Mouse (Mus musculus) heart, embryonic 13.5 days (tissue): ENCODE results near the gene Ikbke. TPM values are rescaled to one million over a fixed set of nuclear protein-coding genes. Genes with fewer than 3 reads are reported as not detected.

ENCODE experiments used
- ATAC-seq: fragments of 200-750 bp; cut with Nextera tagmentation; 2 replicates; pipeline ENCODE4 v1.8.0; 2017; ENCODE audit warnings: moderate TSS enrichment; ENCODE audit not compliant: insufficient number of reproducible peaks, low FRiP score, low TSS enrichment; ENCODE audit errors: extremely low read depth
- H3K27ac ChIP-seq: fragments of 300-500 bp; sonication (generic); replicated peaks from 2 replicates; pipeline ENCODE4 v1.5.1; 2015; ENCODE audit warnings: moderate library complexity, mild to moderate bottlenecking, inconsistent platforms
- H3K27me3 ChIP-seq: fragments of 300-500 bp; sonication (generic); replicated peaks from 2 replicates; pipeline ENCODE4 v1.6.1; 2015; ENCODE audit warnings: mild to moderate bottlenecking, inconsistent platforms
- H3K36me3 ChIP-seq: fragments of 300-500 bp; sonication (generic); 2 replicates; pipeline ENCODE4 v1.6.1; 2015; ENCODE audit warnings: mild to moderate bottlenecking, inconsistent platforms
- H3K4me1 ChIP-seq: fragments of 300-500 bp; sonication (generic); 2 replicates; pipeline ENCODE4 v1.6.1; 2015; ENCODE audit warnings: inconsistent platforms
- H3K4me2 ChIP-seq: fragments of 300-500 bp; sonication (generic); 2 replicates; pipeline ENCODE4 v1.6.1; 2015; ENCODE audit warnings: inconsistent platforms, mild to moderate bottlenecking, moderate library complexity
- H3K4me3 ChIP-seq: fragments of 300-500 bp; sonication (generic); 2 replicates; pipeline ENCODE4 v1.5.1; 2015; ENCODE audit warnings: moderate library complexity, mild to moderate bottlenecking, inconsistent platforms
- H3K9ac ChIP-seq: fragments of 300-500 bp; sonication (generic); 2 replicates; pipeline ENCODE4 v1.6.1; 2015; ENCODE audit warnings: inconsistent platforms, mild to moderate bottlenecking, moderate library complexity
- H3K9me3 ChIP-seq: fragments of 300-500 bp; sonication (generic); 2 replicates; pipeline ENCODE4 v1.6.1; 2016; ENCODE audit warnings: inconsistent platforms
- WGBS: fragments of 180-500 bp; shearing (Covaris S2); methylation state at CpG from one replicate; pipeline ENCODE4 v1.1.7; 2015; ENCODE audit warnings: mixed read lengths; 5-methylcytosine and 5-hydroxymethylcytosine counted together
- polyA plus RNA-seq: library from polyadenylated mRNA; unstranded; fragments of >200 nt; fragmentation: Nextera tagmentation; extraction: Ambion mirVana; gene quantifications from 2 replicates; pipeline ENCODE4 v1.2.1, GENCODE M21; 2015

Ikbke gene
- polyA plus RNA-seq, 1 experiment from 2014 or later: 2.4 TPM

DNA sequence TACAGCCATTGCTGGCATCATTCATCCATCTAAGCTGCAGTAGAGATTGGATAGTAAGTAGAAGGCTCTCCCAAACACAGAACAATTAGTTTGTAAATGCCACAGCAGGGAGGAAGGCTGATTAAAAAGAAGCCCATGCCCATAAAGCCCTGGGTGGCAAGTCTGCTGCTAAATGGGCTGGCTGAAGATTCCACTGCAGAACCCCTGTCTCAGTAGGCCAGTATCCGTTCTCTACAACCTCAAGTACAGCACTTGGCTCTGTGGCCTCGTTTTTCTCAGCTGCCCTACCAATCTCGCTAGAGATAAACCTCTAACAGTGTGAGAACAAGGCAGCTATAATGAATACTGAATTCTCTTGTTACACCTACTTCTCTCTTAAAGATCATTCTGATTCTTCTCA lies 19.8 kb upstream of the Ikbke start:
- peaks cover 62% of the 10 kb centered on the region for H3K36me3 ChIP-seq
- WGBS: 50% methylated on average over 3 of the region's 3 CpGs
- no peak overlapping the region for H3K4me3 ChIP-seq
- no peaks in the 10 kb centered on the region for H3K9me3 ChIP-seq
- H3K27ac ChIP-seq: no peak overlapping the region
- H3K4me2 ChIP-seq: no peak overlapping the region
- peaks cover 42% of the 10 kb centered on the region for H3K4me1 ChIP-seq
- H3K9ac ChIP-seq: no peak overlapping the region
- ATAC-seq: no peak
- H3K27me3 ChIP-seq: no peaks in the 10 kb centered on the region

DNA sequence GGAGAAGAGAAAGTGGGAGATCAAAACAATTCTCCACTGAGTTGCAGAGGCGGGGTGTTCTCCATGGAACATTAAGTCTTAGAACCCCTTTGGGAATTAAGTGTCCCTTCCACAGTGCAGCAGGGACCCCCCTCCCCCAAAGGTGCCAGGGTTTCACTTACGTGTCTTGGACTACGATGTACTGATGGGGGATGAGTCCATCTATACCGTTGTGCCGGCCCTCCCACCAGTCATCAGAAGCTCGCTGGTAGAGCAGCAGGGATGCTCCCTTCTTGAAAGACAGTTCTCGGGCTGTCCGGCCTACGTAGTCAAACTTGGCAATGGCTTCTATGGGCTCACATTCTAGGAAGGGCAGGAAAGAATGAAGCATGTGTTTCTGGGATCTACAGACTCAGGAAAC lies 18.8 kb upstream of the Ikbke start:
- Histone ChIP-seq H3K9ac (no peak overlapping the region), H3K4me1 (peaks cover 47% of the 10 kb centered on the region), H3K9me3 (no peaks in the 10 kb centered on the region), H3K4me3 (no peak overlapping the region), H3K27me3 (no peaks in the 10 kb centered on the region), H3K27ac (no peak overlapping the region), H3K4me2 (no peak overlapping the region), H3K36me3 (peaks cover 72% of the 10 kb centered on the region)
- ATAC-seq: no peak
- 90% methylated on average over 9 of the region's 9 CpGs for WGBS

DNA sequence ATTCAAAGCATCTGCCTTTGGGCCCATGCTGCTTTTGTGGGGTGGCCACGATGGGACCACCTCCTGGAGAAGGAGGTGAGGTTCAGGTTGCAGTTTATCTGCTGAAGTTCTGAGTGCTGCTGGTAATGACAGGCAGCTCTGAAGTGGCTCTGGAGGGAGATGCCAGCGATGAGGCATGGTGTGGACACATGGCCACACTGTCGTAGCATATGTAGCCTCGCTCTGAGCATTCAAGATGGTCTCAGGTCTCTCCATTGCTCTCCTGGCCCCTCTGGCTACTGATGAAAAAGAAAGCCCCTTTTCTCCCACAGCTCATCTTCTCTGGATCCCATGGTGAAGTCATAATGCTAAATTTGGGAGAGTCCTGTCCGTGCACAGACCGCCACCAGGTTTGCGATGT lies 17.3 kb upstream of the Ikbke start:
- Histone ChIP-seq H3K4me2 (no peak overlapping the region), H3K9me3 (no peaks in the 10 kb centered on the region), H3K4me1 (peaks cover 47% of the 10 kb centered on the region), H3K4me3 (no peak overlapping the region), H3K9ac (no peak overlapping the region), H3K36me3 (peaks cover 86% of the 10 kb centered on the region), H3K27me3 (no peaks in the 10 kb centered on the region), H3K27ac (no peak overlapping the region)
- ATAC-seq: no peak
- WGBS: 60% methylated on average over 7 of the region's 7 CpGs

DNA sequence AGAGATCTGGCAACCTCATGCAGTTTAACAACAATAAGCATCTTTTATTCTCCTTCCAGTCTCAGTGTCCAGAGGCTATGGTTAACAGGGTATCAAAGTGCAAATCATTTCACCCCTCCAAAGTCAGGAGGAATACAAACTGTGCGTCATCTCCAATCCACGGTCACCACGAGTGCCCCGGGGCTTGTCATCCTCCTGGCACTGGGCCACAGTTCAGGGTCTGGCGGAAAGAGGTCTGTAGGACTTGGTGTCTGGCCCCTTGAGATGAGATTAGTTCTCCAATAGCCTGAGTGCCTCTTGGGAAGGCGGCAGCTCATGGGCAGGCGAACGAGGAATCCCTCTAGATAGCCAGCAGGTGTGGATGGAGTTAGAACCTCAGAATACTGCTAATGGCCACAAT lies 15.8 kb upstream of the Ikbke start:
- no peak overlapping the region for H3K4me2 ChIP-seq
- H3K9me3 ChIP-seq: no peaks in the 10 kb centered on the region
- peak overlapping the region; percentile 24; the same call in 1 of the 2 replicates for H3K27ac ChIP-seq
- WGBS: 23% methylated on average over 8 of the region's 8 CpGs
- ATAC-seq: no peak
- peaks cover 84% of the 10 kb centered on the region for H3K36me3 ChIP-seq
- no peak overlapping the region for H3K9ac ChIP-seq
- no peaks in the 10 kb centered on the region for H3K27me3 ChIP-seq
- H3K4me1 ChIP-seq: peaks cover 47% of the 10 kb centered on the region
- H3K4me3 ChIP-seq: no peak overlapping the region

DNA sequence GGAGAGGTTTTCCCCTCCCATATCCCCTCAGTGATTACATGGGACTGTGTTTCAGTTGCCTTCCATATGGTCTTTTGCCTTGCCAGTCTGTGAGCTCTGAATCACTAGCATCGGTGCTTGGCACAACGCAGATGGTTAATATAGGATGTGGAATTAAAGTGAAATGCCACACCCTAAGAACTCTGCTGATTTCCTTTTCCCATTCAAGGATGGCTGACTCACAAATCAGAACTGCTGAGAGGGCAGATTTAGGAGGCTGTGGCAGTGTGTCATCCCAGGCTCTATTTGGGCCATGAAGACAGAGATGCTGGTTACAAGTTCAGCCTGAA lies 14.5 kb upstream of the Ikbke start:
- no peak overlapping the region for H3K9ac ChIP-seq
- peaks cover 40% of the 10 kb centered on the region for H3K4me1 ChIP-seq
- ATAC-seq: no peak
- no peaks in the 10 kb centered on the region for H3K9me3 ChIP-seq
- H3K36me3 ChIP-seq: peaks cover 84% of the 10 kb centered on the region
- H3K4me2 ChIP-seq: no peak overlapping the region
- WGBS: 82% methylated on average over 2 of the region's 2 CpGs
- no peaks in the 10 kb centered on the region for H3K27me3 ChIP-seq
- H3K4me3 ChIP-seq: no peak overlapping the region
- H3K27ac ChIP-seq: no peak overlapping the region

DNA sequence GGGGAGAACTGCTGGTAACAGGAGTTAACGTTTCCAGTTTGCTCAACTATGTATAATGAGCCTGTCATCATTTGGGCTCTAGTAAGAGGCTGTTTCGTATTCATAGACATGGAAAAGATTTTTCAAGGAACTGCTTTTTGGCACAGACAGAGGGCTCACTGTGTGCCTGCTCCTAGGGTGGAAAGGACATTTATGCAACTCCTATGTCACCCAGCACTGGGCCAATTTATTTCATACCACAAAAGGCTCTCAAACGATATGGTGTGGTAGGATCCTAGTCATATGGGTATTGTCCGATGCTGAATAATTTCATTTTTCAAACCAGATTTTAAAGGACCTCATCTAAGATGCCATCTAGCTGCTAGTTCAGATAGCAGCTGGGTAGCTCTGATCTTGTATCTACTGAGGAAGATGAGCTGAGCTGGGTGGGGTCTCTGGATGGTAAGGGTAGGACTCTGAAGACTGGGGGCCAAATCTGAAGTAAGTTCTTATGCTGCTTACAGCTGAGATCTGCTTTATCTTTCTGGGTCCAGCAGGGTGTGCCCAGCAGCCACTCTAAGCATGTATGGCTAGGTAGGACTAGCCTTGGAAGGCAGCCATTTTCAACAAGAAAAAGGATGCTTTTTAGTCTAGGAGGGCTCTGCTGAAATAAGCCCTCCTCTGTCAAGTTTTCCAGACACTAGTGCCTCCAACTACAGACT lies 14.0 kb upstream of the Ikbke start:
- Histone ChIP-seq H3K36me3 (peaks cover 86% of the 10 kb centered on the region), H3K27me3 (no peaks in the 10 kb centered on the region), H3K4me3 (no peak overlapping the region), H3K4me2 (no peak overlapping the region), H3K4me1 (peaks cover 40% of the 10 kb centered on the region), H3K27ac (no peak overlapping the region), H3K9ac (no peak overlapping the region), H3K9me3 (no peaks in the 10 kb centered on the region)
- 85% methylated on average over 4 of the region's 4 CpGs for WGBS
- no peak for ATAC-seq

DNA sequence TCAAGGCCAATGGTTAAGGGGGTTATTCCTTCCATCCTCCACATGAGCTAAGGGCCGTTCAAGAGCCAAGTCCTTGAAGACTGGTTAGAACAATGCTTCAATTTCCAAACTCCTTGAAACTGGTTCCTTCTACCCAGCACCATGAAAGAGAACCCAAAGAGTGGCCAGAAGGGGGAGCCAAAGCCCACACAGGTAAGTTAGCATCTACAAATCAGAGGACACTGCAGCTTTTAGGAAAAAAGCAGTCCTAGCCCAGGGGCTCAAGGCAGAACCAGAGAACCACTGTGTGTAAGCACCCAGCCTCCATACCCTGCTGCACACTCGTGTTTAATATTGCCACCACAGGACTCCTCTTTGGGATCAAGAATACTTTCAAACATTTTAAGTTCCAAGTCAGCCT lies 11.2 kb upstream of the Ikbke start:
- no peak for ATAC-seq
- no peak overlapping the region for H3K4me3 ChIP-seq
- no peak overlapping the region for H3K27ac ChIP-seq
- no peaks in the 10 kb centered on the region for H3K27me3 ChIP-seq
- 43% methylated on average over 2 of the region's 2 CpGs for WGBS
- no peak overlapping the region for H3K9ac ChIP-seq
- H3K9me3 ChIP-seq: no peaks in the 10 kb centered on the region
- H3K36me3 ChIP-seq: peaks cover 76% of the 10 kb centered on the region
- H3K4me2 ChIP-seq: no peak overlapping the region
- H3K4me1 ChIP-seq: peaks cover 30% of the 10 kb centered on the region

DNA sequence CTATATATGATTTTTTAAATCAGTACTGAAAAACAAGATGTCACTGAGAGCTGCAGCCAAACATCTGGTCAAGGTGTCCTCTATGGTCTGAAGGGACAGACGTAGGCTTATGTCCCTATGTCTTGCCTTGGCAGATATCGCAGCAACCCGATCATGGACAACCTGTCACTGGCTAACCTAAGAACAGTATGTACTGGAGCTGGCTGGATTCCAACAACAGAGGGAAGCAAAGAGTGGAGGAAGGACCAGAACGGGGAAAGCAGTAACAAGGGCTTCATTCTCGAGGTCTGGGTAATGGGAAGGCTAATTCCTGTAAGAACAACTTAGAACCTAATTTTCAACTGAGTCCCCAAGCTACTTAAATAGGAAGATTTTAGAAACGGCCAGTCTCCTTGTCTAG lies 9.5 kb upstream of the Ikbke start:
- no peak overlapping the region for H3K9ac ChIP-seq
- H3K9me3 ChIP-seq: no peaks in the 10 kb centered on the region
- 72% methylated on average over 6 of the region's 6 CpGs for WGBS
- H3K4me2 ChIP-seq: no peak overlapping the region
- no peak for ATAC-seq
- no peak overlapping the region for H3K27ac ChIP-seq
- peaks cover 71% of the 10 kb centered on the region for H3K36me3 ChIP-seq
- no peaks in the 10 kb centered on the region for H3K27me3 ChIP-seq
- H3K4me1 ChIP-seq: peaks cover 13% of the 10 kb centered on the region
- H3K4me3 ChIP-seq: no peak overlapping the region

DNA sequence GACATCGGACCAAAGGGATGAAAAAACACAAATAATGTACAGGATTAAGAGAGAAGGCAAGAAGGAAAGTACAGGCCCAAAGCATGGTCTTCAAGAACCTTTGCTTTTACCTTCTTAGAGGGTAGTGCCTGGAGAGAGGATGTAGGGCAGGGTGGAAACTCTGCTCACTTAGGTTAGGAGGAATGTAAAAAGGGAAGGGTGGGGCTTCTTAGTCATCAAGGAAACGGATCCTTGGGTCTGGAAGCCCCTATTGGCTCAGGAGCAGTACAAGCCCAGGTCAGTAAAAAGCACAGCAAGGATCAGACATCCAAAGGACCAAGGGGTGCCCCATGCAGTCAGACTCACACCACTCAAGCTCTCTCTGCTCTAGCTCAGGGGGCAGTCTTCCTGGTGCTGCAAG lies 7.9 kb upstream of the Ikbke start:
- Histone ChIP-seq H3K4me3 (no peak overlapping the region), H3K4me1 (peaks cover 14% of the 10 kb centered on the region), H3K36me3 (peaks cover 55% of the 10 kb centered on the region), H3K9ac (no peak overlapping the region), H3K27ac (peak overlapping the region; percentile 28; the same call in 1 of the 2 replicates), H3K4me2 (no peak overlapping the region), H3K9me3 (no peaks in the 10 kb centered on the region), H3K27me3 (no peaks in the 10 kb centered on the region)
- 41% methylated on average over 2 of the region's 2 CpGs for WGBS
- ATAC-seq: no peak

DNA sequence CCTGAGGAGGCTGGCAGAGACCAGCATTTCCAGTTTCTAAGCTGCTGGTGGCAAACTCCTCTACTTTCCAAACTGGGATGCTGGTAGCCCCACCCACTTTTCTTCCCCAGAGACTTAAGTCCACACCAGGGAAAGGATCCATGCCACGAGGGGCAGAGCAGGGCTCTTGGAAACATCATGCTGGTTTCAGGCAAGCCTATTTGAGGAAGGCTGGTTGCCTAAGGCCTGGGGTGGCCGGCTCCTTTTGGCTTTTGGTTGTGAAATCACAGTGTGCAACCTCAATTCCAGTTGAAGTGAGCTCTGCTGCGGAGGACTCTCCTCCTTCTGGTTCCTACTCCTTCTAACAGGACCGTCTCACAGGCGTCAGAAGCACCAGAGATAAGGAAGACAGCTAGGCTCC lies 7.4 kb upstream of the Ikbke start:
- H3K4me1 ChIP-seq: peaks cover 19% of the 10 kb centered on the region
- peaks cover 50% of the 10 kb centered on the region for H3K36me3 ChIP-seq
- H3K9me3 ChIP-seq: no peaks in the 10 kb centered on the region
- no peak overlapping the region for H3K27ac ChIP-seq
- 0 out of 2 replicates have a peak overlapping the region, but pooled peaks have one; percentile 5 for H3K9ac ChIP-seq
- no peak overlapping the region for H3K4me2 ChIP-seq
- 28% methylated on average over 5 of the region's 5 CpGs for WGBS
- no peak for ATAC-seq
- H3K27me3 ChIP-seq: no peaks in the 10 kb centered on the region
- H3K4me3 ChIP-seq: no peak overlapping the region

DNA sequence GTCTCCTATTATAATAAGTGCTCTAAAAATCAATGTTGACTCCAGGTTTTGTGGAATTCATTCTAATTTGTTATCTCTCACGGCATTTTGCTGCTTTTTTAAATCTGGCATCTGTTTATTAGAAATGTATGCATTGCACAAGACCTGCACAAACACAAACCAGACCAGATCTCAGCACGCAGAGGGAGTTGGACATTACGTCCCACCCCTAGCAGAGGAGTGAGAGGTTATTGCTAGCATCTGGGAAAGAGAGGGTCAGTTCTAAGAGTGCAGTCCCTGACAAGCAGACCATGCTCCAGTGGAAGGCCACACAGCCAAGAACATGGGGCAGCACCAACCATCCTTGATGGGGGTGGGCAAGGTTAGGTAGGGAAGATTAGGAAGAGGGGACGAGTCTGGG lies 5.2 kb upstream of the Ikbke start:
- peaks cover 30% of the 10 kb centered on the region for H3K36me3 ChIP-seq
- H3K4me2 ChIP-seq: no peak overlapping the region
- no peaks in the 10 kb centered on the region for H3K27me3 ChIP-seq
- 82% methylated on average over 4 of the region's 4 CpGs for WGBS
- no peak overlapping the region for H3K9ac ChIP-seq
- H3K27ac ChIP-seq: no peak overlapping the region
- H3K4me3 ChIP-seq: no peak overlapping the region
- H3K4me1 ChIP-seq: peaks cover 28% of the 10 kb centered on the region
- H3K9me3 ChIP-seq: no peaks in the 10 kb centered on the region
- ATAC-seq: no peak

DNA sequence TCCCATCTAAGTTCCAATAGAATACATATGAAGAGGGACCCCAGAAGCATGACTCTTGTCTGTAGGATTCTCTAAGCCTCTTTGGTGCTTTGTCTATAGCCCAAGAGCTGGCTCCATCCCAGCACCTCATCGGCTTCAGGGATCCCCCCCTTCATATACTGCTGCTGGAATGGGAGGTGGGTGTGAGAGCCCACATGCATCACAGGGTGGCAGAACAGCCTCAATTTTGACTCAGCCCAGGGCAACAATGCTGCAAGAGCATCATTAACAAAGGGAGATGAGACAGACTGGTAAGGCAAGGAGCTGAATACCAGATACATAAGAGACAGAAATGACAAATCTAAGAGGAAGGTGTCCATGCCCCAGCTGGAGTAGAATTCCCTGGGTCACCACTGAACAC lies 4.8 kb upstream of the Ikbke start:
- Histone ChIP-seq H3K9me3 (no peaks in the 10 kb centered on the region), H3K9ac (no peak overlapping the region), H3K4me3 (no peak overlapping the region), H3K4me1 (peaks cover 32% of the 10 kb centered on the region), H3K27me3 (no peaks in the 10 kb centered on the region), H3K36me3 (peaks cover 26% of the 10 kb centered on the region), H3K4me2 (no peak overlapping the region), H3K27ac (no peak overlapping the region)
- ATAC-seq: no peak
- WGBS: 79% methylated on average over 1 of the region's 1 CpGs
